Mouse (Mus musculus) ES-E14 (cell line): ENCODE measurements at regions not wholly inside any gene's neighbourhood (a gene's known extent, or its start where the extent isn't known, plus 50 kb on each side); places are given as distances from the start of the nearest gene placed in this dataset.

Source experiments
- HCFC1 ChIP-seq: IDR thresholded peaks from 2 replicates; pipeline ENCODE4 v1.6.1; 2012; ENCODE audit warnings: low read length, inconsistent platforms, borderline replicate concordance; ENCODE audit not compliant: insufficient read depth
- MAFK ChIP-seq: IDR thresholded peaks from 2 replicates; pipeline ENCODE4 v1.6.1; 2014; ENCODE audit warnings: mild to moderate bottlenecking, low read depth, low read length, inconsistent platforms; ENCODE audit not compliant: insufficient read depth
- ZC3H11A ChIP-seq: IDR thresholded peaks from 2 replicates; pipeline ENCODE4 v1.6.1; 2012; ENCODE audit warnings: low read depth, mild to moderate bottlenecking, inconsistent platforms, low read length, borderline replicate concordance
- ZNF384 ChIP-seq: IDR thresholded peaks from 2 replicates; pipeline ENCODE4 v1.6.1; 2012; ENCODE audit warnings: low read depth, low read length, inconsistent platforms

DNA sequence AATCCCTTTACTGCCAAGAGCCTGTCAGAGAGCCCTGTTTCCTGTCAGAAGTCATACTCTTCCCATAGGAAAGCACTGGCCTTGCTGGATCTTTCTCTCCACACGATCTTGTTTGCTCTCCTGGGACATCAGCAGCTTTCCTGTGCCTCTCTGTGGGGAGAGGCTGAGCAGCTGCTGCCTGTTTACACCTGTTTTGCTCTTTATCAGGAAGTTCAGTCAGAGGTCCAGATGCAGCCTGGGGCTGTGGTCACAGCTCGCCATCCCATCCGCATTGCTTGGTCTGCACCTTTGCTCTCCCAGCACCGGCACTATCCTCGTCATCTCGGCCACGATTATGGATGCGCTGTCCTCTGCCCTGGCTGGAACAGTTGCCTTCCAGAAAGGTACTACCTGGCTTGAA, 88.0 kb downstream of the Bdh1 start:
- TF ChIP-seq ZNF384 (no peak), MAFK (no peak), ZC3H11A (no peak), HCFC1 (no peak)
